Mouse (Mus musculus) adrenal gland, adult (tissue): Measurements from ENCODE around the gene Sgms1.
A peak's percentile ranks its signal among the peaks of the same experiment; 100 is the strongest.
"Not testable (repeated sequence)": the region's sequence is repeated elsewhere in the genome, so short reads cannot be mapped to it uniquely, and the experiment has no call there.

Experiments
- DNase-seq, 2 experiments: peaks; one replicate each; pipeline ENCODE4 v3.0.0; 2022 to 2023; ENCODE audit warnings: low spot score in 1 of 2; ENCODE audit not compliant: inconsistent age in 2 of 2

Sgms1 gene

GRCm38 (mm10) chr19:32328089-32328828, 61.3 kb downstream of the Sgms1 start:
- no peak for DNase-seq

GRCm38 (mm10) chr19:32326621-32327021, 62.9 kb downstream of the Sgms1 start:
- DNase-seq = no peak

DNA sequence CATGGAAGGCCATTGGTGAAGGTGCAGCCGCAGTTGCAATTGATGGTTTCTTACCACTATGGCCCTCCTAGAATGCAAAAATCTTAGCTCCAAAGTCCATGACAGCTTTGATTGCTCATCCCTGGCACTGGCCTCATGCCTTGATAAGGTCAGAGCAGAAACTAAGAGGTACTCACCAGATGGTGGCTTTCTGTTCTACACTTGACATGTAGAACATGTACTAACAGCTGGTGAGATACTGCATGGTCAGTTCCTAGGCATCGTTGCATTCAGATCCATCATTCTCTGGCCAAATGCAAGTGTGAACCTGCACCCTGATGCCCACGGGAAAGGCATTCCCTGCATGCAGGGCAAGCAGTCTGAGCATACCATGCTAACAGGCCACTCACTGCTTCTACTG, 63.4 kb downstream of the Sgms1 start:
- DNase-seq = peak in 1 of 2 experiments; percentile 76

DNA sequence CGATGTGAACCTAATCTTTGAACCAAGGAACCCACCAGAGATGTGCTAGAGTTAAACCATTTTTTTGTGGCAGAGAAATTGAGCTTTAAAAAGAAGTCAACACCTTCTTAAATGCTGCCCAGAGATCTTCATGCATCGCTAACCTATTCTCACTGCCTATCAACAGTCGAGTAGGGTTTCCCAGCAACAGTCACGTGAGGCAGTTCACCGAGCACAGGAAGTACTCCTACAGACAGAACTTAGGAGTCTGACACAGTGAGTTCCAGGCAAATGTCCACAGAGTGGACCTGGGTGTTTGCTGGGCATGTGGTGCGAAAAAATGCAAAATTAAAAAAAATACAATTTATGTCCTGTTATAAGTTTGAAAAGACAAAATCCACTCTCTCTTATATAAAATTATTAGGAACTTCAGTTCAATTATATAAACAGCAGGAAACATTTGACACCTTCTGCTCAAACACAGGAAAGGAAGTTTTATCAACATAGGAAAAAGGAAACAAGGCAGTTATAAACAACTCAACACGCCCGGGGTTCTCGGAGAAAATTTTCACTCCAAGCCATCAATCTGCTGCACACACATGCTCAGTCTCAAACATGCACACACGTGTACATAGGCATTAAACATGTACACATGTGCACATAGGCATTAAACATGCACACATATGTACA, 64.3 kb downstream of the Sgms1 start:
- DNase-seq = no peak

GRCm38 (mm10) chr19:32324550-32324949, 65.0 kb downstream of the Sgms1 start:
- DNase-seq = no peak

GRCm38 (mm10) chr19:32323070-32323469, 66.4 kb downstream of the Sgms1 start:
- DNase-seq = no peak

- DNase-seq = peak; percentile 77 to 90
Observed at GRCm38 (mm10) chr19:32322429-32323035, 67.0 kb downstream of the Sgms1 start.

DNA sequence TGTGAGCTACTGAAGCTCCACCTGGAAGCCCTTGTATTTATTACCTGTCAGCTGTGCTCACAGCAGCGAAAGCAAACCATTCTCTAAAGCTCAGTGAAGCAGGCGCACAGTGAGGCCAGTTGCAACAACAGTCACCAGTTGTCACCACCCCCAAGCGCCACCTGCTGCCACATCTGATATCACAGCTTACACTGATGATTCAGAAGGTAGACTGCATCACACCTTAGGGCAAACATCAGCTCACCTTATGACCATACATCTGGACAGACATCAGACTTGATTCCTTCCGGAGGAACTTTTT, 69.2 kb downstream of the Sgms1 start:
- peak; percentile 82 to 95 for DNase-seq

DNA sequence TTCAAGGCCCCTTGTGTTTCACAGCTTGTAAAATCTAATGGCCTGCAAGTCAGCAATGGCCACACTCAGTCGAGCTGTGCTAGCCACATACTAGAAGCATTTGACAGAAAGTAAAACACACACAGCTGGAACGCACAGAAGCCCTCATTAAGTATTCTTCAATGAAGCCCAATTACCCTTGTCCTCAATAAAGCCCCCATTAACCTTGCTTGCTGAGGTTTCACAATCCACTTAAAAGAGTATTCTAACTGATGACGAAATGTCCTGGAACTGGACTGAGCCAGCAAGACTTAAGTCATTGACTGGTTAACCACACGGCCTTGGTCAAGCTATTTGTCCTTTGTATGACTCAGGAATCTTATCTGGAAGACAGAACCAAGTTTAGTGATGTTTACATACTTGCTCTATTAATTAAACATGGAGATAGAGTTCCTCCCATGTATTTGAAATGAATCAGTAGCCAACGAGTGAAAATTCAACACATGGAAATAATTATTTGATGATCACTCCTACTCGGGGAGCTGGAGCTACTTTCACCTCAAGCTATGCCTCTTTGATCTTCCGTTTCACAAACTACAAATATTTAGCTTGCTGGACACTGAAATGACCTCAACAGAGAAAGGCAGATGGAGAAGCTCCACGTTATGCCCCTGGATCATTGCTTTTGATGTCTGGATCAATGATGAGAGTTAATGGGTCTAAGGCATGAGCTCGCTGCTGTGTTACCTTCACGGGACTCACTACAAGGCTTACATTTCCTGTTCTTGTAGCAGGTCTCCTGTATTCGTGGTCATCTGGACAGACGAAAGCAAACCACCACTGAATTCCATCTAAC, 69.8 kb downstream of the Sgms1 start:
- peak; percentile 70 to 92 for DNase-seq

DNA sequence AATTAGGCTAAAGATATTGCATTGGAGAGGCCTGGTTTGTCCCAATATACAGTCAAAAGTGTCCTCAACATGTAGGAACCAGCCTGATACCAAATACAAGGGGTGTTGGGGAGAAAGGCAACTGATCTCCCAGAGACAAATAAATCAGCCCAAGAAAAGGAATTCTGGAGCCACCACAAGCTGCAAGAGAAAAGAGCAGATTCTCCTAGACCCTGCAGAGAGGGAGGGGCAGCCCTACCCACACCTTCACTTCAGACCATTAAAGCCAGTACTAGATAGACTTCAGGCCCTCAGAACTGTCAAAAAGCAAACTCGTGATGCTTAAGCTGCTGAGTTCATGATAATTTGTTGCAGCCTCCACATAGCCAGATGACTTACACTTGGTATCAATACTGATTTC, 70.5 kb downstream of the Sgms1 start:
- DNase-seq = peak in 1 of 2 experiments; percentile 62

DNA sequence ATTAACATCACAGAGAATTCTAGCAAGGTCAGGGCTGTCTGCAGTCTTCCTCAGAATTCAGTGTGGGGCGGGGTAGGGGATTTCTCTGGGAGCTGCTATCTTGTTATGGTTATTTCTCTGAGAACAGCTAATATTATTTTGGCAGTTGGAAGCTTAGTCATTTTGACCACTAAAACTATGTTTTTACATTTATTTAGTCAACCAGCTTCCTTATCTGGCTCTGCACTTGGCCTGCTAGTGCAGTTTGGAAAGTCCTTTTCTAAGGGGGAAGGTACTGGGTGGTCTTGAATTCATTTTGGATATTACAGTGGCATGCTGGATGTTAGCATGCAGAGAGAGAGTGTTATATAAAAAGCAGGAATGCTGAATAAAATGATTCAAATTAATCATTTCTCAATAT, 72.2 kb downstream of the Sgms1 start:
- DNase-seq = not testable (repeated sequence)

DNA sequence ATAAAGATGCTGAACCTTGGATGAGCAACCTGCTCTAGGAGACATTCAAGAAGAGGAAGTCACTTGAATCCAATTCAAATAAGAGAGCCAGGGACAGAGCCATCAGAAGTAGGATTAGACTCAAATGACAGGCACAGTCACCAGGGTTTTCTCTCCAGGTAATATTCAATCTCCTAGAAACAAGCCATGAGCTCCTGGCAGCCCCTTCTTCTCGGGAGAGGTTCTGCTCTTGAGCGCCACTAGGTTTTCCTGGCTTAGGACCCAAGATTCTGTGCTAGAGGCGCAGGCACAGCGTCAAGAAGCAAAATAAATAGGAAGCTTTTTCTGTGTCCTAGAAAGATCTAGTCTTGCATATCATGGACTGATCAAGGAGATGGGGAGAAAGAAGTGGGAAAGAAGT, 76.2 kb downstream of the Sgms1 start:
- no peak for DNase-seq

GRCm38 (mm10) chr19:32311762-32312161, 77.8 kb downstream of the Sgms1 start:
- DNase-seq = no peak

DNA sequence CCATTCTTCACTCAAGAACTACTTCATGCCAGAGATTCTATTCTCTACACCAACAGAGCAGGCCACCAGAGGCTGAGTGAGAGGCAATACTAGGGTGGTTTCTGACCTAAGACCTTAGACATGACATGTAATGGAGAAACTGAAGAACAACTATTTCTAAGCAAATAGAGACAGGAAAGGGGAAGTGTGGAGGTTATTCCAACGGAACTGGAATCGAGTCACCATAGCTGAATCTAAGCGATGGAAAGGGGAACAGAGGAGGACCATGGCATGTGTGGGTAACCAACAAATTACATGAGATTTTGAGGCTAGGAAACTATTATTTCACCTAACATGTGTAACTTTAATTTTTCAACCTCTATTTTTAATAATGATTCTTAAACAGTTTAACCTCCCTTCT, 78.5 kb downstream of the Sgms1 start:
- no peak for DNase-seq

DNA sequence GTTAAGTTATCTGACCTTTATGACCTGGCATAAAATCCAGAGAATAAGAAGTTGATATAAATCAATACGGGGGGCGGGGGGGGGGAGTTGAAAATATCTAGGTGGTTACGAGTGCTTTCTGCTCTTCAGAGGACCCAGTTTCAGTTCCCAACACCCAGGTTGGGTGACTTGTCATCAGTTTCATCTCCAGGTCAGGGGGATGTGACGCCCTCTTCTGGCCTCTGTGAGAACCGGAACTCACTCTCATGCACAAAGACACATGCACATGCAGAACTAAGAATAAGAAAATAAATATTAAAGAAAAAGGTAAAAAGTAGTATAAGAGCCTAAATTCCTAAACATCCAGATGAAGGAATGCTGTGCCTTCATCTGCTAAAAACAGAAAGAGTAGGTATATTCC, 79.0 kb downstream of the Sgms1 start:
- DNase-seq = no peak

GRCm38 (mm10) chr19:32309346-32309745, 80.2 kb downstream of the Sgms1 start:
- peak; percentile 41 to 81 for DNase-seq

- no peak for DNase-seq
Observed at GRCm38 (mm10) chr19:32308311-32308710, 81.2 kb downstream of the Sgms1 start.

- peak; percentile 61 to 84 for DNase-seq
Observed at GRCm38 (mm10) chr19:32304898-32305297, 84.6 kb downstream of the Sgms1 start.

- peak; percentile 73 to 87 for DNase-seq
Observed at GRCm38 (mm10) chr19:32304008-32304873, 85.3 kb downstream of the Sgms1 start.

- DNase-seq = no peak
Observed at GRCm38 (mm10) chr19:32302835-32303381, 86.6 kb downstream of the Sgms1 start.
